Mouse (Mus musculus) ES-Bruce4 (cell line): ENCODE results near the gene Iqcj.

Source experiments
- CTCF ChIP-seq: IDR thresholded peaks from one replicate; pipeline ENCODE4 v1.8.1; 2011; ENCODE audit warnings: low read depth, low read length
- EP300 ChIP-seq: IDR thresholded peaks from 2 replicates; pipeline ENCODE4 v1.6.1; 2011; ENCODE audit warnings: low read depth, low read length; ENCODE audit not compliant: insufficient read depth
- POLR2A ChIP-seq: IDR thresholded peaks from one replicate; pipeline ENCODE4 v1.8.1; 2011; ENCODE audit warnings: low read length; ENCODE audit not compliant: insufficient read depth

DNA sequence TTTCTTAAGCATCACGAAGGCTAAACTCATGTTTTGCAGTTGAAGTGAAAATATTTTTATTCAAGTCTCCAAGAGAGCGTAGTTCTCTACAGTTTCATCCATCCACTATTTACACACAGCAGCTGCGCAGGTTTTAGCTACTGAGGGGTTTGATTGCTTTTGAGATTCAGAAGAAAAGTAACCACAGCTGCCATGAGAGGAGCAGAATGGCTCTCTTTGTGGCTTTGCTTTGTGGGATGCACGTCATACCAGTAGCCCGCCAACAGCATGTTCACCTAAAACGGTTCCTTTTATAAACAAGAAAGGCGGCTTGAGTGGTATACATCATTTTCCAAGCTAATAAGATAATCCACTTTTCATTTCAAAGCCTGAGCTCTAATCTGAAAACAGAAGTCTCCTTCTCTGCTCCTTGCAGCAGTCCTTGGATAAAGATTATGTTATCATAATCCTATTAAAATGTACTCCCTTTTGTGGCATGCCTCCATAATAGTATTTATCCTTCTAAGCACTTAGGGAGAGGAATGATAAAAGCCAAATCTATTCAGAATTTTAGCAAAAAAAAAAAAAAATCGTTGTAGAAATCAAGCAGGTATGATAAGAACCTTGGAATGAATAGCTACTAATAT lies 26.7 kb downstream of the Iqcj start:
- TF ChIP-seq EP300, result no peak
- TF ChIP-seq CTCF, result no peak
- TF ChIP-seq POLR2A, result no peak
